Mouse (Mus musculus): ENCODE data around the gene Rps25. TPM values are rescaled to one million over a fixed set of nuclear protein-coding genes. Genes with fewer than 3 reads are reported as not detected.
"Not testable (repeated sequence)": the region's sequence is repeated elsewhere in the genome, so short reads cannot be mapped to it uniquely, and the experiment has no call there.

Rps25 gene
- total RNA-seq, 2 experiments from 2014 or later, result 593 to 617 TPM

DNA sequence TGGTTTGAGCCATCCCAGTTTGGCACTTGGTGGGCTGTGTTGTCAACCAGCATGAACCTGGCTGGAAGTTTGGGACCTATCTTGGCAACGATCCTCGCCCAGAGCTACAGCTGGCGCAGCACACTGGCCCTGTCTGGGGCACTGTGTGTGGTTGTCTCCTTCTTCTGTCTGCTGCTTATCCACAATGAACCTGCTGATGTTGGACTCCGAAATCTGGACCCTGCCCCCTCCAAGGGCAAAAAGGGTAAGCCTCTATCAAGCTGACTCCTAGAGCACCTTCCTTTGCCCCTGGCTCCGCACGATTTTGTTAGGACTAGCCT lies 7.2 kb upstream of the Rps25 start:
- no peak for DNase-seq (ENCODE audit: low spot score in 2 of 2)

DNA sequence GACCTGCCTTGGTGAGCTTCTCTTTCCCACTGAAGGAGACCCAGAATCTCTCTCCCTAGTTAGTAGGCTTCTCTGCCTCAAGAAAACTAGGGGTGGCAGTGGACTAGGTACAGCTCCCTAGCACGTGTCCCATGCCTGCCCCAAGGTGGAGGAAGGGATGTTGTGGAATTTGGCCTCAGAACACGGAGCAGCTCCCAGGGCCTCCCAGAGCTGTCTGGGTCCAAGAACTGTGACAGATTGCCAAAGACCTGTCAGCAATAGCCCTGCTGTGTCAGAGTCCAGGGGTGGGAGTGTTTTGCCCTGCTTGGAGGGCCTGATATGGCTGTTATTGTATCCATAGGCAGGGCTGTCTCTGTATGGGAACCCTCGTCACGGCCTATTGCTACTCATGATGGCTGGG lies 5.9 kb upstream of the Rps25 start:
- no peak for DNase-seq (ENCODE audit: low spot score in 2 of 2)

DNA sequence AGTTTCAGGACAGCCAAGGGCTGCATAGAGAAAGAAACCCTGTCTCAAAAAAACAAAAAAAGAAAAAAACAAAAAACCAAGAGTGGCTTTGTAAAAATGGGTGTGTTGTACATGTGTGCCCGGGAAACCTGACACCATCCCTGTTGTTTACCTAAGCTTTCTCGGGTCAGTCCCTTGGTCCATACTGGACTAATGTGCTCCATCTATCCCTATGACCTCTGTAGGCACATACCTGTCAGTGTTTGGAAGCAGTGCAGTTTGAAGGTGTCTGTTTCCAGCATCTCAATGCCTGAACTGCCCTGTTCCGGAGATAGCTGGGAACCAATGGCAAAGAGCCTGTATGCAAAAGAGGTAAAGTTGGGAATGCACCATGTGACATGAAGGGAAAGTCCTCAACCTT lies 1.9 kb upstream of the Rps25 start:
- no peak for DNase-seq (ENCODE audit: low spot score in 2 of 2)

DNA sequence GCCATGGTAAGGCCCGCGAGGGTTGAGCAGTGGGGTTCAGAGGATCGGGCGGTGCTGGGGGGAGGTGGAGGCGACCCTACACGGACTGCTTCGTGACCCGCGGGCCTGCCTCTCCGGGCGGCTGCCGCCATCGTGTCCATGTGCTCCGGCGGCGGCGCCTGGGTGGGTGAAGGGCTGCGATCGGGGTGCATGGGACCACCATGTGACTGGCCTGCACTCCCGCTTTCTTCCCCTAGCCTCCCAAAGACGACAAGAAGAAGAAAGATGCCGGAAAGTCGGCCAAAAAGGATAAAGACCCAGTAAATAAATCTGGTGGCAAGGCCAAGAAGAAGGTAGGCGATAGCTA lies 786 bp downstream of the Rps25 start:
- DNase-seq (ENCODE audit: low spot score in 2 of 2), result no peak

DNA sequence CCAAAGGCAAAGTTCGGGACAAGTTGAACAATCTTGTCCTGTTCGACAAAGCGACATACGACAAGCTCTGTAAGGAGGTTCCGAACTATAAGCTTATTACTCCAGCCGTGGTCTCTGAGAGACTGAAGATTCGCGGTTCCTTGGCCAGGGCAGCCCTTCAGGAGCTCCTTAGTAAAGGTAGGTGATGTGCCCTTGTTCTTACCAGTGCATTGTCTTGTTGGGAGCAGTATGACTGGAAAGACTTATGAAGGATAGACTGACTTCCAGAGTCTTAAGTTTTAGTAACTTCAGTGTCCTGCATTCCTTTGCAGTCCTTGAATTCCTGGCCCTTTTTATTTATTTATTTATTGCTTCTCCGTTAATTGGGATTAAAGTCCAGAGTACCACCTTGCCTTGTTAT lies 1.8 kb downstream of the Rps25 start:
- DNase-seq (ENCODE audit: low spot score in 2 of 2), result not testable (repeated sequence)

DNA sequence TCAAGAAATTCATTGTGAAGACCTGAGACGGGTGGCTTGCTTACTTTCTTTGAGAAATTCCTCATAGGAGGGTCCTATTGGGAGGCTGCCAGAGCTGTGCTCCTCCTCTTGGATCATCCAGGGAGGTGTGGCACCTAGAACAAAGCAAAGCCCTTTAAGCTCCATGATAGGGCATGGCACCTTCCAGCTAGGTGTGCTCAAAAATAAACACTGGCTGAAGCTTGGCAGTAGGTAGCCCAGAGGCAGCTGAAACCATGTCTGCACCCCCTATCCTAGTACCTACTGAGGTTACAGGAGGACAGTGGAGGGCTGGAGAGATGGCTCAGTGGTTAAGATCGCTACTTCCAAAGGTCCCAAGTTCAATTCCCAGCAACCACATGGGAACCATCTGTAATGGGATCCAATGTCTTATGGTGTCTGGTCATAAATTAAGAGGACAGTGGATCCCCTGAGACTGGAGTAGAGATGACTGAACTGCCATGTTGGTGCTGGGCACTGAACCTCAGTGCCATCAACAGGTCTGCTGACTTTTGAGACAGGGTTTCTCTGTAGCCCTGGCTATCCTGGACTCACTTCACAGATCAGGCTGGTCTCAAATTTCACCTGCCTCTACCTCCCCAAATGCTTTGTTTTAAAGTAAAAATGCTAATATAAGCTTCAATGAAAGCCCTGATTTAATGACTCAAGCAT lies 3.9 kb downstream of the Rps25 start:
- DNase-seq (ENCODE audit: low spot score in 2 of 2), result no peak

DNA sequence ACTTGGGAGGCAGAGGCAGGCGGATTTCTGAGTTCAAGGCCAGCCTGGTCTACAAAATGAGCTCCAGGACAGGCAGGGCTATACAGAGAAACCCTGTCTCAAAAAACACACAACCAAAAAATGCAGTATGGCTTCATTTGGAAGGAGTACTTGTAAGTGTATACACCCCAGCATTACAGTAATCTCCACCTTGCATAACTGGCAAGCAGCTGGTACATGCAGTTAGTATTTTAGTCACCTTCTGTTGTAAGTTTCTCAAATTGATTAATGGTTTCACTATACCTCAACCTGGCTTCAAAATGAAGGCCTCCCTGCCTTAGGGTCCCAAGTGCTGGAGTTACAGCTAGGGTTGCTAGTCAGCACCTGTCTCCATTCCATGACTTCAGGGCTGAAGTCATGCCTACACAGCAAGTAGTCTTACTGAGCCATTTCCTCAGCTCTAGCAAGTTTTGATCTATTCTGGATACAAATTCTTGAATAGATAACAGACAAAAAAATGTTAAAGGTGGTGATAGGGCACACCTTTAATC lies 4.7 kb downstream of the Rps25 start:
- no peak for DNase-seq (ENCODE audit: low spot score in 2 of 2)

DNA sequence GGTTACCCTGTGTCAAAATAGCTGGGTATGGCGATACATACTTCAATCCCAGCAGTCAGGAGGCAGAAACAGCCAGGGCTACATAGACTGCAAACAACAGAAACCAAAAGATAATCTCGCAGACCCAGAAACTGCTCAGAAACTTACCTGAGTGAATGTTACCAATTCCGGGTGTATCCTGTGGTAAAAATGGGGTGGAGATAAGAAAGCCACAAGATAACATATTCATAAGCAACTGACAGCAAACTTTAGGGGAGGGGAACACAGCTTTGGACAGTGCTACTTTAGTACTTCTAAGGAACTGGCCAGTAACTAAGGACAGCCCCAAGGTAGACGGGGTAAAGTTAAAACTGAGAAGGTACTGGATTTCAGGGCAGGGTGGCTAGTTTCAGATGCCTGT lies 5.4 kb downstream of the Rps25 start:
- no peak for DNase-seq (ENCODE audit: low spot score in 2 of 2)

DNA sequence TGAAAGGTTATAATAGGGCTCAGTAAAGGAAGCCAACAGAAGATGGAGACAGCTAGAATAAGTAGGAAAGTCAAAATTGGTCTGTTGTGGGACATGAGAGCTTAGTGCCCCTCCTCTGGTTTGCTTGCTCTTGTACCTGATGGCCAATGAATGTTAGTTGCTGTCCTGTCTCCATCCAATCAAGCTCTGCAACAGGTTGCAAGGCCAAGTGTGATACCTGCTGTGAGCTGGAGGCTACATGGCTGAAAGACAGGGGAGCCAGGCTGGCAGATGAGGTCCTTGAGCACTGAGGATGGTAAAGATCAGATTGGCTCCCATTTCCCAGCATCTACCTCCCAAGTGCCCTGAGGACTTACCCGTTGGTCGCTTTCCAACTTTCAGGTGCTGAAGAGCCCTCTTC lies 5.8 kb downstream of the Rps25 start:
- no peak for DNase-seq (ENCODE audit: low spot score in 2 of 2)

DNA sequence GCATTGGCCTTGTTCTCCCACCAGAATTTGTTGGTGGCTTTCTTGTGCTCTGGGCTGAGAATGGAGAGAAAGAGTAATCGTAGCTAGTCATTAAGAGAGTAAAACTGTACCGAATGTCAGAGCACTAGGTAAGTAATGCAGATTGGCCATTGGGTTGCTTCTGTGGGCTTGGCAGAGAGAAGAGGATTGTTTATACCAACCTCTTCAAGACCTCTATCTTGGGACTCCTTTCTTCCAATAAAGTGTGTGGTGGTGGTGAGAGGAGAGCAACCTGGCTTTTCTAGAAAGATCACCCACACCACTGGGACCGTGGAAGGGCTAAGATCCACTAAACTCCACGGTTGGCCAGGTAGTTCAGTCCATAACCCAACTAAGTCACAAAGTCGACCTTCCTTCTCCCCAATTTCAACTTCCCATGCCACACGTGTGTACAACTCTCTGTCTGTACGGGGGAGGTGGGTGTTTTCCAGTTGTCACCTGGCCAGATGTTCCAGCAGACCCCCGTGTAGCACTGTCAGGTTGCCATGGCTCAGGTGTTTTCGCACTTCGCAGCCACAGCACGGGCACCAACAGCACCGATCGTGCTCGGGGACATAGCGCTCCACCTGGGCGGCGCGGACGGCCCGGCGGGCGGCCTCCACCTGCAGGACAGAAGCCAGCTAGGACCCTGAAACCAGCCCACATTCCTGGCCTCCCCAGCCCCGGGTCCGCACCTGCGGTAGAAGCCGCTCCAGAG lies 10.4 kb downstream of the Rps25 start:
- no peak for DNase-seq (ENCODE audit: low spot score in 2 of 2)

DNA sequence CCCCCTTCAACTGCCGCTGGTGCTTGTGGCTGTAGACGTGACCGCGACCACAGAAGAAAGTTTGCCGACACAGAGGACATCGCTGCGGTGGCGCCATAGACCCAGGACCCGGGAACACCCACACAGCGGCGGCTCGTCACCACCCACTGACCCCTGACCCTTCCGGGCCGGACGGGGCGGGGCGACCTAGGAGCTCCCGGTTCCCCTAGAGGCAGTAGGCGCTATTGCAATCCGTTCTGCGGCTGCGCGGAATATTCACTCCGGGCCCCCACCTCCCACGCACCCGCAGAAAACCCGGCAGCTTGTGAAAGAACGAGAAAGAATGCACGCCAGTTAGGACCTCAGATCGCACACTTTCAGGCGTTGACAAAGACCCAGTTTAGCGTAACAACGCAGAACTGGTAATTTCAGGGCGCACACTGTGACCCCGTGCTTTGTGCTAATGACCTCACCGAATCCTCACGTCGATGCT lies 11.0 kb downstream of the Rps25 start:
- peak; percentile 95 to 96 for DNase-seq (ENCODE audit: low spot score in 2 of 2)

DNA sequence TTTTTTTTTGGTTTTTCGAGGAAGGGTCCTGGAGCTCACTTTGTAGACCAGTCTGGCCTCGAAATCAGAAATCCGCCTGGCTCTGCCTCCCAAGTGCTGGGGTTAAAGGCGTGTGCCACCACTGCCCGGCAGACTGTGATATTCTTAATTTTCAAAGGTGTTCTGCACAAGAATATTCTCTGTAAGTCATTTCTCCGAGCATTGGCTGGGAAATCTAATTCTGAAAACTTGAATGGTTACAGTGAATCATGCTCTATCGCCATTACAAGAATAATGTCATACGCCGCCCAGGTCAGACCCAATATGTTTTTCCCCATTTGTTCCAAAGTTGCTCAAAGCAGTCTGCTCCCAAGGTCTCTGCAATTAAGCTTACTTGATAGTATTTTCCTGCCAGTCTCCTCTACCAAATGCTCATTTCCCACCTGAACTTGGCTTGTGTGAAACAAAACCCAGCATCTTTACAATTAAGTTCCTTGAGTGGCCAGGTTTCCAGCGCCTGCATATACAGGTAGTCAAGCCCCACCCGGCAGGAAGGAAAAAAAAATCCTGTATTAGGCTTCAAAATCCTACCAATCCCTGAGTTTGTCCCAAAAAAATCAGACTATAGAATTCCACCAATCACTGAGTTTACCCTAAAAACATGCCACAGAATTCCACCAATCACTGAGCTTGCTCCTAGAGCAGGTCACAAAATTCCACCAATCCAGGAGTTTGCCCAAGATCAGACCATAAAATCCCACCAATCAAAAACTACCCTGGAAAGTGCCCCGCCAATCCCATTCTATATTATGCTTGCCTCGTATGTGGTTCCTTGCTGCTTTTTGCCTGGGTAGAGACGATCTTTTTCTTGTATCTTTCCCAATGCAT lies 11.8 kb downstream of the Rps25 start, which contains the start of gene Ccdc84:
Gene Ccdc84 (minus strand): TSS at position 51 of the 867 bp plus-strand sequence.
- DNase-seq (ENCODE audit: low spot score in 2 of 2), result no peak

DNA sequence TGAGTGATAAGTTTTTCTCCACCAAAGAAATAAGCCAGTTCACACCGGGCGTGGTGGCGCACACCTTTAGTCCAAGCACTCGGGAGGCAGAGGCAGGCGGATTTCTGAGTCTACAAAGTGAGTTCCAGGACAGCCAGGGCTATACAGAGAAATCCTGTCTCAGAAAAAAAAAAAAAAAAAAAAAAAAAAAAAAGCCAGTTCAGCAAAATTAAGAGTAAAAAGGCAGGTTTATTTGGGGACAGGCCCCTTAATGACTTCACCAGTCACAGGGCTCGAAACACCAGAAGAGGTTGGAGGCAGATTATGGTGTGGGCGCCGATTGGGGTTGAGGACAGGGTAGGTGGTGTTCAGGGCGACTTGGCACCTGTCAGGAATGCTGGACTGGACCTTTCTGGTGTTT lies 12.8 kb downstream of the Rps25 start:
- not testable (repeated sequence) for DNase-seq (ENCODE audit: low spot score in 2 of 2)

DNA sequence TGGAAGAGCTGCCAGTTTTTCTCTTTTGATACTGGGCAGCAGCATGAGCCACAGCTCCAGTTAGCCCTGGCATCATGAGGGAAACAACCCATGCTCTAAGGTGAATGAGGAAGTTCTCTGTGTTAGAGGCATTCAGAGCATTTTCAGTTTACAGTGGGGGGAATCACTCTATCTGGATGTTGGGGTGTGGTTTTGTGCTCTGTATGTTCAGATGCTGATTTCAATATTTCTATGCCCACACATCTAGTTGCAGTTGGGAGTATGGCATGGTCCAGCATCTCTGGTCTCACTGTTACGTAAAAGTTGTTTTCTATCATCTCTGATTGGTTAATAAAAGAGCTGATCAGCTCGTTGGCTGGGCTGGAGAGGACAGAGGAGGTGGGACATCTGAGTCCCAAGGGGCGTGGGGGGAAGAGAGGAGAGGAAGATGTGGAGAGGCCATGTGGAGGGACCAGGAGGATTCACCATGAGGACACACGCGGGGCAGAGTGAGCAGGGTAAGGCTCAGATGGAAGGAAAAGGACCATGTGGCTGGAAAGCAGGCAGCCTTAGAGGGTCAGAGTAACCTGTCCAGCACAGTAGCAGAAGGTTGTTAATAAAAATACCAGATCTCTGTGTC lies 13.4 kb downstream of the Rps25 start:
- DNase-seq (ENCODE audit: low spot score in 2 of 2), result no peak

DNA sequence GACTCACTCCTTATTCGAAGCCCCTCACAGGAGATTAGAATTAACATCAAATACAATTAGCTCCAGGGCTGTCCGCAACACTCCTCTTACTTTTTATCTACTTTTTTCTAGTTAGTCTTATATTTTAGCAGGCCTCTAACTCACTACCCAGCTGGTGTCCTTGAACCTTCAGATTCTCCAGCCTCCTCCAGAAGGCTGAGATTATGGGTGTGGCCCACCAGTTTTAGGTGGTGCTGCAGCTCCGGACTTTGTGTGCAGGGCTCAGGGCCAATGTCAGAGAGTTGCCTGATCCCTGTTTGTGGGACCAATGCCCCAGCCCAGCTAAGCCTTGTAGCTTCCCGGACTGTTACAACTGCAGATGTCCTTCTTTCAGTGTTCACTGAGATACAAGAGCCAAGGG lies 16.6 kb downstream of the Rps25 start:
- DNase-seq (ENCODE audit: low spot score in 2 of 2), result no peak

DNA sequence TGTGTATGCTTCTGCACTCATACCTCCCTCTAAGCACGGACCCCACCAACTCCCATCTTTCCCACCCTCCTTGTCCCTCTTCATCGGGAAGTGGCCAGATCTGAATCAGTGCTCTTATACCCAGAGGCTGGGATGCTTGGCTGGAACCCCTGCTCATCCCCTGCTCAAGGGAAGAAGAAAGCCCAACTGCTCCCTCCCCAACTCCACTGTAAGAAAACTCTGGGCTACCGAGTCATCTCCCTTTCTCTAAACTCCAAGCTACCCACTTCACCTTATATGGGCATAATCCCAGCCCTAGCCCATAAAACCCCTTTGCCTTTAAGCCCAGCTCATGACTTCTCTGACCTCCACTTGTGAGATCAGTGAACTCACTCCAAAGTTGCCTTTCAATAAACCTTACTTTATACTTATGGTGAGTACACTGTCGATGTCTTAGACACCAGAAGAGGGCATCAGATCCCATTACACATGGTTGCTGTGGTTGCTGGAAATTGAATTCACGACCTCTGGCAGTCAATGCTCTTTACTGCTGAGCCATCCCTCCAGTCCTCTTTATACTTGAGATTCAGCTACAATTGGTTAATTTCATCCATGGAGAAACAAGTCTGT lies 25.7 kb downstream of the Rps25 start:
- no peak for DNase-seq (ENCODE audit: low spot score in 2 of 2)

DNA sequence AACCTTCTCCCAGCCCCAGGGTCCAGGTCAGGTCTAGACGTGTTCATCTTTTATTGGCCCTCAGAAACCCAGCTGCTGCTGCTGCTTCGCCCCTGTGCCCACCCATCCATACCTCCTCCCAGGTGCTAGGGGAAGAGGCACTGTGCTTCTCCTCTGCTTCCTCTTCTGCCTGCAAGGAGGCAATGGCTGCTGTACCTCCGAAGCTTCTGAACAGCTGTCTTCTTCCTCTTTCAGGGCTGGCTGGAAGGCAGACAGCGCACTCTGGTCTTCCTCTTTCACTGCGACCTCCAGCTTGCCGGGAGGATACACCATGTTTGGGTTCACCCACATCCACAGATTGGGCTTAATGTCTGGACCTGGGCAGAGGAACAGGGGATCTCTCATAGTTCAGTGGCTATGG lies 28.8 kb downstream of the Rps25 start:
- DNase-seq (ENCODE audit: low spot score in 2 of 2), result no peak

DNA sequence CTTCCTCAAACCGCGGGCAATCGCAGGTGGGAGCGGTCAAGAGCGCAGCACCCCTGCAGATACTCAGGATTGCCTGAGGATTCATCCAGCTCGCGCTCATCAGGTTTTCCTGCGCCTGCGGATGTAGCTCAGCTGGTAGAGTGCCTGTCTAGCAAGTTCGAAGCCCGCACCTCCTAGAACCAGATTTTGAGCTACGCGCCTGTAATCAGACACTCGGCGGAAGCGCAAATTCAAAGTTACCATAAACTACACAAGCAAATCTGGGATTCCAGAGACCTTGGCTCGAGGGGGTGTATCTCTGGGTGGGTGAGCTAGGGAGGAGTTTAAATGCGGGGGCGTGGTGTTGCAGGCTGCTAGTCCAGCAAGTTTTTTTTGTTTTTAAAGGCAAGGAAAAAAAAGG lies 34.0 kb downstream of the Rps25 start, which contains the start of gene Foxr1:
Gene Foxr1 (minus strand): TSS at position 176 of the 400 bp plus-strand sequence.
- DNase-seq (ENCODE audit: low spot score in 2 of 2), result no peak

DNA sequence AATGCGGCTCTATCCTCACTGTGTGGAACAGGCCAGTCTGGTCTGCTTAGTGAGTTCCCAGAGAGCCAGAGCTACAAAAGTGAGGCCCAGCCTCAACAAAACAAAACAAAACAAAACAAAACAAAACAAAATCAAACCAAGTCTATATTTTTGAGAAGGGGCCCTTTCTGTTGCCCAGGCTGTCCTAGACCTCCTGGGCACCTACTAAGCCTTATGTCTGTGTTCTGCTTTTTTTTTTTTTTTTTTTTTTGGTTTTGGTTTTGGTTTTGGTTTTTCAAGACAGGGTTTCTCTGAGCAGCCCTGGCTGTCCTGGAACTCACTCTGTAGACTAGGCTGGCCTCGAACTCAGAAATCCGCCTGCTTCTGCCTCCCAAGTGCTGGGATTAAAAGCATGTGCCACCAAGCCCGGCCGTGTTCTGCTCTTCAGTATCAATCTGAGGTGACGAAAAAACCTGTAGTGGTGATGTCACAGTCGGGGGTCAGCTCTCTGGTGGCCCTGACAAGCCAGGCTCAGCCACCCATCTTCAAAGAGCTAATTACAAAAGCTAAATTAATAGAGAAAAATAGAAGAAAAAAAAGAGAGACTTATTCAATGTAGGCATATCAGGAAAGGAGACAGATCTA lies 37.6 kb downstream of the Rps25 start:
- not testable (repeated sequence) for DNase-seq (ENCODE audit: low spot score in 2 of 2)

DNA sequence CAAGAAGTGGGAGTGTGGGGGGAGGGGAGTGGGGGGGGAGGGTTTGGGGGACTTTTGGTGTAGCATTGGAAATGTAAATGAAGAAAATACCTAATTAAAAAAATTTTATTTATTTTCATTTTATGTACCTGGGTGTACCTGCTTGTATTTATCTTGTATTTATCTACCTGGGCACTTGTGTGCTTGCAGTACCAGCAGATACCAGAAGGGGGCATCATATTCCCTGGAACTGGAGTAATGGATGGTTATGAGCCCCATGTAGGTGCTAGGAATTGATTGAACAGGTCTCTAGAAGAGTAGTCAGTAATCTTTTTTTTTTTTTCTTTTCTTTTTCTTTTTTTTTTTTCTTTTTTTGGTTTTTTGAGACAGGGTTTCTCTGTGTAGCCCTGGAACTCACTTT lies 43.4 kb downstream of the Rps25 start:
- no peak for DNase-seq (ENCODE audit: low spot score in 2 of 2)
